Comparison of ENCODE assay signal across 8 mouse cellular contexts in the genomic region with DNA sequence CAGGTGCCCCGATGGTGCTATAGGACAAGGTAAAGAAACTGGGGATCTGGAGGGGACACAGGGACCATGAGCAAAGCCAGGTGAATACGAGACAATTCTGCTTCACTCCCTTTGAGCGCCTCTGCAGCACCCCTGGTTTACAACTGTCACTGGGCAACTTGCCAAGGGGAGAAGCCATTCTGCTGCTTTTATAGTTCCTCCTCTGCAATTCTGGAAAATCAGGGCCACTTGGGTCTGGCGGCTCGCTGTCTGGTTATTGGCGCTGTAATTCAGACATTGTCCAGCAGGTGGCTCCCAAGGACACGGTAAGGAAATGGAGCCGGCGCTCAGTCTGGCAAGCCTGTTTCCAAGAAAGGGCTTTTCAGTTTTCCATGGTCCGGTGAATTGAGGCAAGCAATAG. TPM values are rescaled to one million over a fixed set of nuclear protein-coding genes. Genes with fewer than 3 reads are reported as not detected.
DNase-seq lines count a peak whose midpoint lies in the region; ATAC-seq and TF ChIP-seq lines count a peak whose summit lies in the region.

No protein-coding gene starts in this region.

- H3K27me3 ChIP-seq in liver, postnatal 0 days (ENCODE audit: insufficient read depth, low read length): peaks cover 51% of the 10 kb centered on the region

- H3K4me3 ChIP-seq in liver, postnatal 0 days (ENCODE audit: low read depth, low read length): no peak overlapping the region

- H3K4me1 ChIP-seq in liver, postnatal 0 days (ENCODE audit: insufficient read depth): peaks cover 14% of the 10 kb centered on the region

- DNase-seq in 3134 (ENCODE audit: extremely low read depth, insufficient read length, low spot score): peak; percentile 35
- DNase-seq in MN1 (ENCODE audit: low spot score): peak; percentile 83
- DNase-seq in cerebellum, postnatal 14 days: peak; percentile 96 to 98
- DNase-seq in gastrocnemius, postnatal 4 days (ENCODE audit: low spot score in 2 of 2): peak; percentile 68 to 87
- peak; percentile 82 to 95 for DNase-seq in kidney, postnatal 36 days
- peak; percentile 88 for DNase-seq in liver, postnatal 0 days
- peak; percentile 88 for DNase-seq in retina, postnatal 1 day
- peak; percentile 74 to 81 for DNase-seq in thymus, postnatal 36 days

- TF ChIP-seq EP300 in liver, postnatal 0 days (IDR thresholded peaks at IDR 0.05; ENCODE audit: low read depth): no peak

- H3K9ac ChIP-seq in liver, postnatal 0 days (replicated peaks): no peak overlapping the region

- peak; percentile 50; the same call in 1 of the 2 replicates for ATAC-seq in liver, postnatal 0 days

- H3K36me3 ChIP-seq in liver, postnatal 0 days (replicated peaks; ENCODE audit: insufficient read depth, low read length): no peaks in the 10 kb centered on the region

- TF ChIP-seq CTCF in liver, postnatal 0 days (IDR thresholded peaks at IDR 0.05; ENCODE audit: low read depth): peak; percentile 95

- no peak overlapping the region for H3K4me2 ChIP-seq in liver, postnatal 0 days (ENCODE audit: low read depth, low read length)

- H3K9me3 ChIP-seq in liver, postnatal 0 days (ENCODE audit: low read length): no peaks in the 10 kb centered on the region

- no peak overlapping the region for H3K27ac ChIP-seq in liver, postnatal 0 days (ENCODE audit: low read depth)

- WGBS in liver, postnatal 0 days (ENCODE audit: insufficient replicate concordance): 12% methylated on average over 10 of the region's 10 CpGs

RNA-seq across cellular contexts. Expression of gene H6pd, which starts 26.5 kb away (rescaled TPM):
- 10 to 100 TPM; 66.0 to 71.0 TPM for total RNA-seq in gastrocnemius, postnatal 4 days (2021)
- polyA plus RNA-seq in liver, postnatal 0 days (2015; fragmentation: Nextera tagmentation; extraction: Ambion mirVana): 33.0 and 36.5 TPM in 2 replicates

RNA-seq across cellular contexts. Expression of gene Gpr157, which starts 51.9 kb away (rescaled TPM):
- 10 to 100 TPM; 19.6 to 20.1 TPM for total RNA-seq in gastrocnemius, postnatal 4 days (2021)
- polyA plus RNA-seq in liver, postnatal 0 days (2015; fragmentation: Nextera tagmentation; extraction: Ambion mirVana): 0.33 and 0.38 TPM in 2 replicates

Comparison
In these comparisons a context has a peak if more than half of its experiments do, and no peak if none do; other contexts are left out.
1. DNase-seq: peak in every context shown above with its lines; median percentile 97 in cerebellum, postnatal 14 days; 88 in kidney, postnatal 36 days; 88 in liver, postnatal 0 days; 88 in retina, postnatal 1 day; 83 in MN1; 78 in gastrocnemius, postnatal 4 days; 78 in thymus, postnatal 36 days; 35 in 3134.